Comparison of ENCODE assay signal across 11 mouse cellular contexts in the genomic region with DNA sequence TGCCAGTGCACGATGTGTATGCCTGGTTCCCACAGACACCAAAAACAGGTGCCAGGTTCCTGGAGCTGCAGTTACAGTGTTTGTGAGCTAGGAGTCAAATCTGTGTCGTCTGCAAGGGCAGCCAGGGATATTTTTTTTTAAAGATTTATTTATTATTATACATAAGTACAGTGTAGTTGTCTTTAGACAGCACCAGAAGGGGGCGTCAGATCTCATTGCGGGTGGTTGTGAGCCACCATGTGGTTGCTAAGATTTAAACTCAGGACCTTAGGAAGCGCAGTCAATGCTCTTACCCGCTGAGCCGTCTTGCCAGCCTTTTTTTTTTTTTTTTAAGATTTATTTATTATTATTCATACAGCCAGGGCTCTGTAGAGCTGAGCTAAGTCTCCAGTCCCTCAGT. TPM values are rescaled to one million over a fixed set of nuclear protein-coding genes. Genes with fewer than 3 reads are reported as not detected.
A peak's percentile ranks its signal among the peaks of the same experiment; 100 is the strongest.
DNase-seq lines count a peak whose midpoint lies in the region; ATAC-seq and TF ChIP-seq lines count a peak whose summit lies in the region.
"Had no signal": no experiment of that assay in that cellular context is flagged by ENCODE, and none has a peak within 500 bp of the region (broad histone marks: within the 10 kb centered on the region; RNA-seq: fewer than 3 reads in every experiment).

No protein-coding gene starts in this region.

- no peak overlapping the region for H3K9ac ChIP-seq in heart, postnatal 0 days (replicated peaks; ENCODE audit: low read depth, low read length)
- H3K9ac ChIP-seq in midbrain, embryonic 14.5 days (replicated peaks; ENCODE audit: low read length): no peak overlapping the region
- H3K9ac ChIP-seq in midbrain, embryonic 13.5 days (replicated peaks): no peak overlapping the region
- H3K9ac ChIP-seq: lung, embryonic 15.5 days had no signal

- no peak overlapping the region for H3K4me3 ChIP-seq in heart, postnatal 0 days (ENCODE audit: low read depth, low read length)
- H3K4me3 ChIP-seq in midbrain, embryonic 14.5 days (replicated peaks; ENCODE audit: low read depth, low read length): no peak overlapping the region
- H3K4me3 ChIP-seq in midbrain, embryonic 13.5 days (replicated peaks): no peak overlapping the region
- H3K4me3 ChIP-seq: lung, embryonic 15.5 days had no signal

- no peaks in the 10 kb centered on the region for H3K9me3 ChIP-seq in heart, postnatal 0 days (replicated peaks; ENCODE audit: control insufficient read depth, low read length)
- H3K9me3 ChIP-seq in midbrain, embryonic 14.5 days (ENCODE audit: control insufficient read depth, low read length): no peaks in the 10 kb centered on the region
- H3K9me3 ChIP-seq in midbrain, embryonic 13.5 days: no peaks in the 10 kb centered on the region
- H3K9me3 ChIP-seq: lung, embryonic 15.5 days had no signal

- no peak for TF ChIP-seq EP300 in heart, postnatal 0 days (IDR thresholded peaks at IDR 0.05; ENCODE audit: low read depth)

- WGBS in heart, postnatal 0 days: 51% methylated on average over 7 of the region's 7 CpGs
- WGBS in midbrain, embryonic 14.5 days: 46% methylated on average over 7 of the region's 7 CpGs
- WGBS in midbrain, embryonic 13.5 days: 41% methylated on average over 7 of the region's 7 CpGs

- peak; percentile 17 for DNase-seq in heart, postnatal 0 days (ENCODE audit: low spot score)
- DNase-seq in heart, adult 9 months (ENCODE audit: low spot score in 2 of 2): no peak
- DNase-seq in midbrain, embryonic 14.5 days: peak; percentile 43
- peak; percentile 57 for DNase-seq in MEL-GATA-1-ER (ENCODE audit: extremely low read depth, low read depth)
- peak; percentile 81 for DNase-seq in splenic B cell, adult 2 months (ENCODE audit: low read depth, low spot score)
- no peak for DNase-seq in gastrocnemius, postnatal 36 days
- no peak for DNase-seq in testis, postnatal 10 days (ENCODE audit: low spot score)
- DNase-seq: heart, postnatal 10 days; right cerebral cortex, postnatal 25 days had no signal

- no peak; the same call in 1 of the 2 replicates for TF ChIP-seq CTCF in heart, postnatal 0 days (IDR thresholded peaks at IDR 0.05; ENCODE audit: low read depth)

- no peak overlapping the region for H3K4me2 ChIP-seq in heart, postnatal 0 days (ENCODE audit: low read depth, low read length)
- H3K4me2 ChIP-seq in midbrain, embryonic 14.5 days (ENCODE audit: low read length): no peak overlapping the region
- no peak overlapping the region for H3K4me2 ChIP-seq in midbrain, embryonic 13.5 days (replicated peaks)
- H3K4me2 ChIP-seq: lung, embryonic 15.5 days had no signal

- peaks cover 38% of the 10 kb centered on the region for H3K36me3 ChIP-seq in heart, postnatal 0 days (replicated peaks; ENCODE audit: control insufficient read depth, insufficient read depth, low read length)
- H3K36me3 ChIP-seq in midbrain, embryonic 14.5 days (ENCODE audit: control insufficient read depth, insufficient read depth, low read length): no peaks in the 10 kb centered on the region
- no peaks in the 10 kb centered on the region for H3K36me3 ChIP-seq in midbrain, embryonic 13.5 days
- no peaks in the 10 kb centered on the region for H3K36me3 ChIP-seq in splenic B cell, adult 2 months (ENCODE audit: control insufficient read depth, insufficient read depth, low read length, poor library complexity, severe bottlenecking)
- H3K36me3 ChIP-seq: lung, embryonic 15.5 days had no signal

- intact Hi-C loops in gastrocnemius, postnatal 36 days (cut with DNase I): no loop called here

- H3K27me3 ChIP-seq in heart, postnatal 0 days (ENCODE audit: control insufficient read depth, insufficient read depth, low read length): no peaks in the 10 kb centered on the region
- no peaks in the 10 kb centered on the region for H3K27me3 ChIP-seq in midbrain, embryonic 14.5 days (ENCODE audit: control insufficient read depth, insufficient read depth, low read length)
- H3K27me3 ChIP-seq in midbrain, embryonic 13.5 days: peaks cover 7% of the 10 kb centered on the region; the same call in 1 of the 2 replicates
- H3K27me3 ChIP-seq in splenic B cell, adult 2 months (ENCODE audit: control insufficient read depth, insufficient read depth, low read length, poor library complexity, severe bottlenecking): no peaks in the 10 kb centered on the region
- H3K27me3 ChIP-seq: lung, embryonic 15.5 days had no signal

- ATAC-seq in heart, postnatal 0 days (ENCODE audit: insufficient read depth, low read depth): no peak
- no peak for ATAC-seq in midbrain, embryonic 14.5 days (ENCODE audit: low FRiP score, low TSS enrichment)
- ATAC-seq in midbrain, embryonic 13.5 days: no peak

- H3K4me1 ChIP-seq in heart, postnatal 0 days (ENCODE audit: control insufficient read depth, insufficient read depth): 0 out of 2 replicates have a peak, but pooled peaks cover under 1% of the 10 kb centered on the region
- H3K4me1 ChIP-seq in midbrain, embryonic 14.5 days (ENCODE audit: control insufficient read depth, insufficient read depth, low read length): no peaks in the 10 kb centered on the region
- no peaks in the 10 kb centered on the region for H3K4me1 ChIP-seq in midbrain, embryonic 13.5 days (replicated peaks)

- no peak overlapping the region for H3K27ac ChIP-seq in heart, postnatal 0 days (ENCODE audit: low read depth)
- no peak overlapping the region for H3K27ac ChIP-seq in midbrain, embryonic 14.5 days (replicated peaks; ENCODE audit: low read depth, low read length)
- H3K27ac ChIP-seq in midbrain, embryonic 13.5 days: no peak overlapping the region
- H3K27ac ChIP-seq: lung, embryonic 15.5 days had no signal

RNA-seq across cellular contexts. Expression of a gene that starts 24.4 kb away (rescaled TPM):
- total RNA-seq in heart, postnatal 0 days (2014; rRNA removed; ENCODE audit: low replicate concordance): 10.2 and 14.6 TPM in 2 replicates
- polyA plus RNA-seq in heart, postnatal 0 days (2015; fragmentation: Nextera tagmentation; extraction: Ambion mirVana): 16.6 and 17.5 TPM in 2 replicates
- 28.4 and 32.3 TPM in 2 replicates for polyA plus RNA-seq in midbrain, embryonic 14.5 days (2014; fragmentation: Nextera tagmentation; extraction: Ambion mirVana)
- 20.1 and 20.2 TPM in 2 replicates for polyA plus RNA-seq in midbrain, embryonic 13.5 days (2015; fragmentation: Nextera tagmentation; extraction: Ambion mirVana)
- total RNA-seq in gastrocnemius, postnatal 36 days (2021): 10 to 100 TPM; 42.2 to 53.9 TPM

RNA-seq across cellular contexts. Expression of a gene that starts 40.1 kb away (rescaled TPM):
- 32.9 and 50.1 TPM in 2 replicates for total RNA-seq in heart, postnatal 0 days (2014; rRNA removed; ENCODE audit: low replicate concordance)
- polyA plus RNA-seq in heart, postnatal 0 days (2015; fragmentation: Nextera tagmentation; extraction: Ambion mirVana): 176 and 183 TPM in 2 replicates
- 213 and 223 TPM in 2 replicates for polyA plus RNA-seq in midbrain, embryonic 14.5 days (2014; fragmentation: Nextera tagmentation; extraction: Ambion mirVana)
- polyA plus RNA-seq in midbrain, embryonic 13.5 days (2015; fragmentation: Nextera tagmentation; extraction: Ambion mirVana): 233 TPM in 2 replicates
- 100 to 1,000 TPM; 123 to 126 TPM for total RNA-seq in gastrocnemius, postnatal 36 days (2021)

RNA-seq across cellular contexts. Expression of a gene that starts 49.3 kb away (rescaled TPM):
- total RNA-seq in heart, postnatal 0 days (2014; rRNA removed; ENCODE audit: low replicate concordance): 67.9 and 79.0 TPM in 2 replicates
- 42.7 and 45.7 TPM in 2 replicates for polyA plus RNA-seq in heart, postnatal 0 days (2015; fragmentation: Nextera tagmentation; extraction: Ambion mirVana)
- 40.3 and 53.7 TPM in 2 replicates for polyA plus RNA-seq in midbrain, embryonic 14.5 days (2014; fragmentation: Nextera tagmentation; extraction: Ambion mirVana)
- polyA plus RNA-seq in midbrain, embryonic 13.5 days (2015; fragmentation: Nextera tagmentation; extraction: Ambion mirVana): 58.6 and 61.9 TPM in 2 replicates
- 10 to 100 TPM; 56.5 to 58.3 TPM for total RNA-seq in gastrocnemius, postnatal 36 days (2021)

RNA-seq across cellular contexts. Expression of a gene that starts 58.3 kb away (rescaled TPM):
- not detected in 2 replicates for total RNA-seq in heart, postnatal 0 days (2014; rRNA removed; ENCODE audit: low replicate concordance)
- polyA plus RNA-seq in heart, postnatal 0 days (2015; fragmentation: Nextera tagmentation; extraction: Ambion mirVana): 0.10 and 0.15 TPM in 2 replicates
- 2.3 and 2.8 TPM in 2 replicates for polyA plus RNA-seq in midbrain, embryonic 14.5 days (2014; fragmentation: Nextera tagmentation; extraction: Ambion mirVana)
- 1.1 and 1.6 TPM in 2 replicates for polyA plus RNA-seq in midbrain, embryonic 13.5 days (2015; fragmentation: Nextera tagmentation; extraction: Ambion mirVana)
- under 1 TPM in 1 of 2 experiments, not detected in 1; 0.12 TPM for total RNA-seq in gastrocnemius, postnatal 36 days (2021)

RNA-seq across cellular contexts. Expression of a gene that starts 58.9 kb away (rescaled TPM):
- total RNA-seq in heart, postnatal 0 days (2014; rRNA removed; ENCODE audit: low replicate concordance): 16.7 and 17.9 TPM in 2 replicates
- 7.7 and 8.3 TPM in 2 replicates for polyA plus RNA-seq in heart, postnatal 0 days (2015; fragmentation: Nextera tagmentation; extraction: Ambion mirVana)
- 7.4 and 8.5 TPM in 2 replicates for polyA plus RNA-seq in midbrain, embryonic 14.5 days (2014; fragmentation: Nextera tagmentation; extraction: Ambion mirVana)
- 11.5 and 12.2 TPM in 2 replicates for polyA plus RNA-seq in midbrain, embryonic 13.5 days (2015; fragmentation: Nextera tagmentation; extraction: Ambion mirVana)
- total RNA-seq in gastrocnemius, postnatal 36 days (2021): 1 to 10 TPM; 4.2 to 4.4 TPM

Comparison
In these comparisons a context has a peak if more than half of its experiments do, and no peak if none do; other contexts are left out.
1. DNase-seq: peak in heart, postnatal 0 days (single experiment), midbrain, embryonic 14.5 days (single experiment), MEL-GATA-1-ER (single experiment) and splenic B cell, adult 2 months (single experiment); none in heart, adult 9 months (0 of 2), gastrocnemius, postnatal 36 days (0 of 2) and testis, postnatal 10 days (single experiment).